ENCODE assay signal across 14 mouse cellular contexts in the genomic region with DNA sequence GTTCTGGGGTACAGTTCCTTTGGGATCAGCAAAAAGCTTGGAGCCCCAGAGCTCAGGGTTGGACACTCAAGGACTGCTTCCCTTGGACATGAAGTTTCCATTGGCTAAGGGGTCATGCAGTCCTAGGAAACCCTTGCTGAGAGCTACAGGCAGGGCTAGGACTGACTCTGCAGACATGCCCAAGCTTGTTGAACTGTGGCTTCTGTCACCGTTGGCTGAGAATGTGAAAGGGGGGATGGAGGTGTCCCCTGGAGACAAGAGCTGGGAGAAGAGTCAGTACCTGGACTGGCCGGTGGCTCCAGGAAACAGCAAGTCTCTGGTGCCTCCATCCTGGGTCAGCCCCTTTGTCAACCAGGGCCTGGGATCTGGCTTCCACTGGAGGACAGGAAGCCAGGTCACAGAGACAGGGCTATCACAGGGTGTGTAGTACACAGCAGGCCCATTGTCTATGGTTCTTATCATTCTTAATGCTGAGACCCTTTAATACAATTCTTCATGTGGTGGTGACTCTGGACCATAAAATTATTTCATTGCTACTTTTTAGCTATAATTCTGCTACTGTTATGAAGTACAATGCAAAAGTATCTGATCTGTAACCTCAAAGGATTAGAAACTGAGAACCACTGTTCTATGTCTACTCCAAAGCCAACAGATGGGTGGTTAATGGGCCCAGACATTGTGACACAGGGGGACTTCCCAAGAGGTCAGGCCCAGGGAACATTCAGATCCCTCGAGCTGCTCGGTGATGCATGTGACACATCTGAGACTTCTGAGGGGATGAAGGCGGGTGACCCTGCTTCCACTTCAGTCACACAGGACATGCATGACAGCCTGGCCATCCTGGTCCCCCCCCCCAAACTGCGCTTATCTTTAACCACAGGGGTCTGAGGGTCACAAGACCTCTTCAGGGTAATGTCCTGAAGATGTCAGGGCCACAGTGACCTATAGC. TPM values are rescaled to one million over a fixed set of nuclear protein-coding genes. Genes with fewer than 3 reads are reported as not detected.
DNase-seq lines count a peak whose midpoint lies in the region; ATAC-seq and TF ChIP-seq lines count a peak whose summit lies in the region.
"Had no signal": no experiment of that assay in that cellular context is flagged by ENCODE, and none has a peak within 500 bp of the region (broad histone marks: within the 10 kb centered on the region; RNA-seq: fewer than 3 reads in every experiment).

No protein-coding gene starts in this region.

- ATAC-seq in monocyte, adult 5-6 weeks (replicated peaks; ENCODE audit: insufficient number of reproducible peaks, low FRiP score, low TSS enrichment, poor library complexity, severe bottlenecking) = no peak
- ATAC-seq: hindbrain, postnatal 0 days had no signal

- DNase-seq in gastrocnemius, adult 2 months = peak; percentile 14
- no peak for DNase-seq in gastrocnemius, adult 18-20 months (ENCODE audit: low spot score)
- peak; percentile 4 for DNase-seq in layer of hippocampus, adult 9-11 months
- DNase-seq in layer of hippocampus, postnatal 14 days (ENCODE audit: low spot score in 2 of 2) = no peak
- peak; percentile 9 for DNase-seq in urinary bladder, postnatal 10 days (ENCODE audit: low spot score)
- DNase-seq in urinary bladder, postnatal 25 days (ENCODE audit: low spot score) = no peak
- no peak for DNase-seq in retina, postnatal 1 day
- DNase-seq: lung, postnatal 36 days had no signal

- H3K27ac ChIP-seq in gastrocnemius, adult 2 months = no peak overlapping the region
- H3K27ac ChIP-seq: forebrain, embryonic 12.5 days; heart, embryonic 15.5 days; hindbrain, postnatal 0 days; layer of hippocampus, adult 2 months had no signal

- TF ChIP-seq CTCF in gastrocnemius, adult 2 months (IDR thresholded peaks at IDR 0.05) = no peak

- no peak overlapping the region for H3K4me3 ChIP-seq in gastrocnemius, adult 2 months
- H3K4me3 ChIP-seq: forebrain, embryonic 12.5 days; heart, embryonic 15.5 days; layer of hippocampus, adult 2 months had no signal

- intact Hi-C loops in gastrocnemius, adult 2 months (cut with DNase I) = no loop called here

RNA-seq across cellular contexts. Expression of gene Lgals3bp, which starts 2.3 kb away (rescaled TPM):
- total RNA-seq in gastrocnemius, adult 2 months (2021) = 10 to 100 TPM; 12.0 to 17.0 TPM
- total RNA-seq in gastrocnemius, adult 18-20 months (2021) = 10 to 100 TPM; 15.8 to 17.1 TPM
- 10 to 100 TPM; 11.1 to 14.4 TPM for total RNA-seq in layer of hippocampus, postnatal 14 days (2021)
- 16.7 to 76.6 TPM (median 44.4 TPM) in 3 replicates for total RNA-seq in monocyte, adult 5-6 weeks (2017)

RNA-seq across cellular contexts. Expression of gene Cant1, which starts 14.7 kb away (rescaled TPM):
- total RNA-seq in gastrocnemius, adult 2 months (2021) = 10 to 100 TPM; 10.7 to 11.6 TPM
- total RNA-seq in gastrocnemius, adult 18-20 months (2021) = 10 to 100 TPM; 10.7 to 11.9 TPM
- 10 to 100 TPM; 37.0 to 40.6 TPM for total RNA-seq in layer of hippocampus, postnatal 14 days (2021)
- total RNA-seq in monocyte, adult 5-6 weeks (2017) = 16.7 to 31.7 TPM (median 22.8 TPM) in 3 replicates

RNA-seq across cellular contexts. Expression of gene C1qtnf1, which starts 23.8 kb away (rescaled TPM):
- total RNA-seq in gastrocnemius, adult 2 months (2021) = 10 to 100 TPM in 1 of 2 experiments, 1 to 10 TPM in 1; 7.9 to 12.6 TPM
- 1 to 10 TPM; 6.6 to 6.9 TPM for total RNA-seq in gastrocnemius, adult 18-20 months (2021)
- 1 to 10 TPM; 3.9 to 5.3 TPM for total RNA-seq in layer of hippocampus, postnatal 14 days (2021)
- total RNA-seq in monocyte, adult 5-6 weeks (2017) = not detected in 3 replicates
- total RNA-seq: common myeloid progenitor, adult 5-6 weeks had no signal

RNA-seq across cellular contexts. Expression of gene Timp2, which starts 48.7 kb away (rescaled TPM):
- 100 to 1,000 TPM in 1 of 2 experiments, 10 to 100 TPM in 1; 70.1 to 115 TPM for total RNA-seq in gastrocnemius, adult 2 months (2021)
- total RNA-seq in gastrocnemius, adult 18-20 months (2021) = 10 to 100 TPM; 65.4 to 89.1 TPM
- 100 to 1,000 TPM; 266 to 270 TPM for total RNA-seq in layer of hippocampus, postnatal 14 days (2021)
- 19.4 to 46.1 TPM (median 27.0 TPM) in 3 replicates for total RNA-seq in monocyte, adult 5-6 weeks (2017)

Comparison
In these comparisons a context has a peak if more than half of its experiments do, and no peak if none do; other contexts are left out.
1. DNase-seq: peak in gastrocnemius, adult 2 months (single experiment), layer of hippocampus, adult 9-11 months (single experiment) and urinary bladder, postnatal 10 days (single experiment); none in gastrocnemius, adult 18-20 months (single experiment), layer of hippocampus, postnatal 14 days (0 of 2), urinary bladder, postnatal 25 days (single experiment) and retina, postnatal 1 day (single experiment).